Mouse (Mus musculus): ENCODE measurements at regions not wholly inside any gene's neighbourhood (a gene's known extent, or its start where the extent isn't known, plus 50 kb on each side); places are given as distances from the start of the nearest gene placed in this dataset.
"Not testable (repeated sequence)": the region's sequence is repeated elsewhere in the genome, so short reads cannot be mapped to it uniquely, and the experiment has no call there.

DNA sequence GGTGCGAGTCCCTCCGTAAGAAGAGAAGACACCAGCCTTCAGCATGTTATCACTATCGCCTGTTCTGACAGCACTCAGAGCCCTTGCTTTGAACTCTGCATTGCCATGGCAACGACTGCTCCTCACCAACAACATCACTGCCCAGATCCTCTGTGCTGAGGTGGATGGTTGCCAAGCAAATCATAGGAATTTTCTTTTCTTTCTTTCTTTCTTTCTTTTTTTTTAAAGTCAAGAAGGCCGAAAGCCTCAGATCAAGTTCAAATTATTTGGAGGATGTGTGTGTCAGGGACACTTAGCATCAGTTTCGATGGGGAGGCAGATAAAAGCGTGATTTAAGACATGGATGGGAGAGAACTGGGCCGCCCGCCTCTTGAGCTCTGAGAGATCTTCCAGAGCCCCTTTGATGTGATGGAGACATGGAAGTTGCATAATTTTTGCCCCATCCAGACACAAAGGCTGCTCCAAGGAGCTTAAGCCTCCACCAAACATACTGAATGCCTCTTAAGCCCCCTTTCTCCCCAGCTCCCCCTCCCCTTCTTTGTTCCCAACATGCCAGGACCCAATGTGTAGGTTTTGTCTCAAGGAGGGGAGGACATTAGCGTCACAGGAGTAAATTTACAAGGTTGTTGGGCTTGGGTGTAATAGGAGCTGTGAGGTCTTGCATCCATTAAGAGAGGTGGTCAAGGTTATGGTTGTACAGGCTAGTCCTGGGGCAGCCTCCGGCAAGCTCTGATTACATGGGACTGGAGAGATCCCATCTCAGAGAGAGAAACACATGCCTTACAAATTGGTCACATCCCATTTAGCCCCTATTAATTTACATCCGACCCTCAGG lies 167.4 kb upstream of the Npvf start:
- DNase-seq (ENCODE audit: low spot score in 2 of 2), result no peak

DNA sequence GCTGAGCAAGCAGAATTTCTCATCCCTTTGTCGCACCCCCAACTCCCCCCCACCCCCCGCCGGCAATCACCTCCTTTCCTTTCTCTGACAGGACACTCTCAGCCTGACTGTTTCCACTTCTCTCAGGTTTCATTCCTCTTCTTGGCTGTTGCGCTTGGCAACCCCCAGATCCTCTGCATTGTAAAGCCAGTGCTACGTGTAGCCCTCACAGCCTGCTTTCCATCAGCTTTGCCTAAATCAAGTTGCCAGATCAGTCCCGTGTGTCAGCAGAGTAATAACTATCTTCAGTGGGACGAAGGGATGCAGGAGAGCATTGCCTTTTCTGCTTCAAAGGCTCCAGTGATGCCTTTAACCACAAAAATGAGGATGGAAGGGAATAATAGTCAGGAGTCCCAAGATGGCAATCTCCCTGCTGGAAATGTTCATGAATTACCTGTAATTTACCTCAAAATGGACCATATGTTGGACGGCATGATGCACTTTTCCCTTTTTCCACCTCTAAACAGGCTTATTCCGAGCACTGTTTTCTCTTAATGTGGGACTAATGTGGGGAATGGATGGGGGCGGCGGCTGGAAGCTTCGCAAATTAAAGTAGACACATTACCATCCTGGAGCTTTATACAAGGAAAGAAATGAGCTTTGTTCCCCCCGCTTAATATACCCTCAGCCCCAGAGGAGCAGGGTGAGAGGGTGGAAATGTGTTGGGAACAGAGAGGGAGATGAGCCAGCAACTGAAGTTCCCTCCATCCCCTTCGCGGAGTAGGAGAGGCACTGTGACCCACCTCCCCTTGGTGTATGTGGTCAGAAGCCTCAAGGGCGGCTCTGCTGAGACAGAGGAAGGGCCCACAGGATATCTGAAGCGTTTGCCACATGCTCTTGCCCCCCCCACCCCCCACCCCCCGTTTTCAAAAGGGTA lies 168.3 kb upstream of the Npvf start:
- DNase-seq (ENCODE audit: low spot score in 2 of 2), result no peak

DNA sequence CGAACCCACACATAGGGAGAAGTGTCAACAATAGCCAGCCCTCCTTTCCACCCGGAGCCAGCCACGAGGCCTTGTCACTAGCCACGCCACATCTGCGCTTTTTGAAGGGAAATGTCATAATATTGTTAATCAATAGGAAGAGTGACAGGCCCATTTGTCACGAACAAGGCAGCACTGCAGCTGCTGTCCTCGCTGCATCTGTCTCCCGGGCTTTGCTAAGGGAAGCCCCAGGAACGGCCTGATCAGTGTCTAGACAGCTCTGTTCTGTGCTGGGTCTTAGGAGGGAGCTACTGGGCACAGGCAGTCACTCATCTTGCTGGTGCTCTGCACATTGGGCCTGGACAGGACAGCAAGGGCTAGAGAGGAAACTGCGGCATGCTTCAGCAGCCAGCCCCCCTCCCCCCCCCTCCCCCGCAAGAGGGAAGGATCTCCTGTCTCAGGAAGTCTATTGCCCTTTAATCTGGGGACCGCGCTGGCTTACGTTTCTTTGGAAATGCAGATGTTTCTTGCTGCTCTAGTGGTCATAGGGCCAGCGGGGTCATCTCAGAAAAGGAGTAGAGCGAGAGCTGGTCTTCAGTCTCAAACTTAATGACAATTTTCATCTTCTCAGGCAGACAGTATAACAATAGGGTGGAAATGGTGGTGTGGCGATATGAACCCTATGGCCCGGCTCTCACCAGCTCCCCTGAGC lies 169.1 kb upstream of the Npvf start:
- no peak for DNase-seq (ENCODE audit: low spot score in 2 of 2)

DNA sequence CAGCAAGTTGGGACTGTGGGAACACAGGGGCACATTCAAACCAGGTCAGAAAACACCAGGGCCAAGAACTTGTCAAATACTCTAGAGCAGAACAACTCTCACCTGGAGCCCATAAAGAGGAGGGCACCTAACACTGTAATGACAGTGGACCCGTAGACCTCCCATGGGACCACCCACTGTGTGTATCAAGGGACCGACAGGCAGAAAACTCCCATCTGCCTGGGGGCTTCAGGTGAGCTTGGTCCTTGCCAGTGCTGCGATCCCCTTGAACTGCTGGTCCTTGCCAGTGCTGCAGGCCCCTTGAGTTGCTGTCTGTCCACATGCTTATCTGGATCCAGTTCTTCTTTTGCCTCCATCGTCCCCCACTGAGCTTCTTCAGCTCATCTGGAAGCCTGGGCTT lies 170.2 kb upstream of the Npvf start:
- no peak for DNase-seq (ENCODE audit: low spot score in 2 of 2)

DNA sequence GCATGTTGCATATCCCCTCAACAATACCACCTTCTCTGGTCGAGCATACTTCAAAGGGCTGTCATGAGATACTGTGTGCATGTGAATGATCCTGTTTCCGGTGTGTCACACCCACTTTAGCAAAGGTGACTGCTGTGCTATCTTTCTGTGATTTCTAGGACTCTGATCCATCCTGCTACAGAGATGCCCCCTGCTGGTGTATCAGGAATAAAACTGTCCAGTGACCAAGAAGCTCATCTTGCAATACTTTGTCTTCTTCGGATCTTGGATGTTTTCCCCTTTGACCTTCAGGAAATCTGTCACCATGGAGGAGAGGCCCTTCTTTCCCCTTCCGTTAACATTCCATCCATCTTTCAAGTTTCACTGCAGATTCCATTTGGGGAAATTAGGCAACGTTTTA lies 177.5 kb upstream of the Npvf start:
- no peak for DNase-seq (ENCODE audit: low spot score in 2 of 2)

DNA sequence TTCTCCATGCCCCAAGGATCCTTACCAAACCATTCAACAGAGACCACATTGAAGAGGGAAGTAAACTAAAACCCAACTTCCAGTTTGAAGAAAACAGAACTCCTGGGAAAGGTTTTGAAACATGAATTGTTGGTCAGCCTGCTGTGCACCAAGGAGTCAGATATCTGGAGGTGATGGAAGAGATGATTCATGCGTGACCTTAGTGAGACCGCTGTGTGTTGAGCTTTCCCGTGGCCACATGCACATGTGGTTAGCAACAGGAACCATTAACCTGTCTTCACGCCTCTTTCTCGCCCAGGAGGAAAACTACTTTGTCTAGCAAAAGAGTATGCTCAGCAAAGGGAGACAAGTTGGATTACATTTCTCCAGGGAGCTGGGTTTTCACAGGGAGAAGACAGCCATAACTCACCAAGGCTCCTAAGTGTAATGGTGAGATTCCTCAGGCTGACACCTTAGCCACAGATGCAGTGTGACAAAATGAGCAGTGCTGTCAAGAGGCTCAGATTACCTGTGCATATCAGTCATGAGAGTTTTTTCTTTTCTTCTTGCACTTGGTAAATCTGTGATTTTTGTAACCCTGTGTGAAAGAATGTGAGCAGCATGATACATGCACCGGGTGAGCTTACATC lies 181.9 kb upstream of the Npvf start:
- no peak for DNase-seq (ENCODE audit: low spot score in 2 of 2)

DNA sequence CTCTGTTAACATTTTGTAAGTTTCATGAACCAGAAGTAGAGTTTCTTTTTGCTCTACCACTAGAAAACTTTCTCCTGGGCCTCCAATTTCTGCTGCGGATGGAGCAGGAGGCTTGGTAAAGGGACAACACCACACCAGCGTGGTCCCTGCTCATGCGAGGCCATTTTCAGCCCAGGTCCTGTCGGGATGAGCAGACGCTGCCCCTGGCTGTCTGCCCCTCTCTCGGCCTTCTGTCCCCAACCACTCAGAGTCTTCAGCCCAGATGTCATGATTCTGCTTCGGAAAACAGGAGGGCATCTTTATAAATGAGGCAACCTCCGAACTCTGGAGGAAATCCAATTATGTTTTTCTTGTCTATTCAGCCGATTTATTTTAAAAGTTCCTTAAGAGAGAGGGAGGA lies 186.6 kb upstream of the Npvf start:
- DNase-seq (ENCODE audit: low spot score in 2 of 2), result no peak

DNA sequence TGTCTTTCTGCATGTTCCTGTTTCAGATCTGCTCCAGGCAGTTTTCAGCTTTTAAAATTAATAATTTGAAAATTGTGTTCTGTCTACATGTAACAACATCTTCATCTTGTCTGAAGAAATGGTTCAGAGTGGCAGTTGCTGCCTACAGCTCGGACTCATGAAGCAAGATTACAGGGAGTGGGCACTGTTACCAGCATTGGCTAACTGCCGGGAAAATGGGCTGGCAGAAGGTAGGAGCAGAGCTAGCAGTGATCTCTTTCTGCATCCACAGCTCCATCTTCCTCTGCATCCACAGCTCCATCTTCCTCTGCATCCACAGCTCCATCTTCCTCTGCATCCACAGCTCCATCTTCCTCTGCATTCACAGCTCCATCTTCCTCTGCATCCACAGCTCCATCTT lies 191.0 kb upstream of the Npvf start:
- not testable (repeated sequence) for DNase-seq (ENCODE audit: low spot score in 2 of 2)

DNA sequence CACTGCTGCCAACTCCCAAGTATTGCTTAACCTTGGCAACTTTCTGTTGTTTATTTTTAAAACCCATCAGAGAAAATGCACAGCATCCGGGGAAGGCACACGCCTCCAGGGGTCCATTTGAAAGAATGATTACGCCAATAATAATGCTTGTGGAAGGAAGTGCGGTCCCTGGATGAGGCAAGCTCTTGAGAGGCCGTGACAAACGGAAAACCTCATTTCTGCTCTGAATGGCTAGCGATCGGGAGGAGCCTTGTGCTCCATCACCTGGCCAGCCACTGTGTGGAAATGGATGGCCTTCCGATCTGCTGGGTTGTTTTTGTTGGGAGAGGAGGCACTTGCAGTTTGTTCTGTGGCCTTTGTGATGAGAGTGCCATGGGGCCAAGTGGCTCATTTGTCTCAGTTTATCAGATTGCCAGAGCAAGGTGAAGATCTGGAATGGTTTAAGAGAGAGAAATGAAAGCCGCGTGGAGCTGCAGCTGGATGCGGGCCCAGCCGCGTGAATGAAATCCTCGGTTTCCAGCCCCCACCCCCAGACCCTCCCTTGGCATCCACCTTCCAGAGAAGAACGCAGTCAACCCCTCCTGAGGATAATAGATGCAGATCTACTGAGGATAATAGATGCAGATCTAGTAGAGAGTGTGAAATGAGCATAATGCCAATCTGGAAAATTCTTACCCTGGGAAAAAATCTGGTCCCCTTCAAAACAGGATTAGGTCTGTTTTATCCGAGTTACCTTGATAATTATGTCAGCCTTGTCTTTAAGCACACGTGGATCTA lies 192.7 kb upstream of the Npvf start:
- DNase-seq (ENCODE audit: low spot score in 2 of 2), result no peak

DNA sequence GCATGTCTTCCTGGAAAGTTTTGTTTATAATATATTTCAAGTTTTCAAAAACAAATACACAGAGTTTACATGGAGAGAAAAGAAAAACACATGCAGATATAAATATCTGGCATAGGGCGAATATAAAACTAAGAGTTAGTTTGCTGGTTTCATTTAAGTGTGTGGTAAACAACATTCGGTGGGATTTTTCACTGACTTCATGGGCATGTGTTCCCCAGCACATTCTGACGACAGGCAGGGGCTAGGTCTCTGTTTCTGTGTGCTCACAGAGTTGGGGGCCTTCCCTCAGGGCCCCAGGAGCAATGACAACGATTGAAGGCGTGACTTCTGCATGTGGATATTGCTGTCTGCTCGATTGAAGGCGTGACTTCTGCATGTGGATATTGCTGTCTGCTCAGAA lies 193.3 kb upstream of the Npvf start:
- DNase-seq (ENCODE audit: low spot score in 2 of 2), result no peak

DNA sequence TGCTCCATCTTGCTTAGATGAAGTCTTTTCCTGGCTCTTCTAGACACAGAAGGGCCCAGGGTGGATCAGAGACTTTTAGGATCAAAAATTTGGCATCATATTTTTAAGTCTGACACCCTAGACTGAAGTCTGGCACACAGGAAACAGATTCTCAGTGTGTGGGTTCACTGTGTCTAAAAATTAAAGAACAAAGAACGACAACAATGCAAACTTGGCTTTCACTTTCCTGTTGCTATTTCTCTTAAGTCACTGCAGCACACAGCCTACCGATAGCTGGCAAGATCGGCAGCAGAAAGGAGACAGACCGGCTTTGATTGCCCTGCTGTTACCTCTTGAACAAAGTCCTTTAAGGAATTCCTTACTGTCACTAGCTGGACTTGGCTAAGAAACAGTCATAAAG lies 204.9 kb upstream of the Npvf start:
- DNase-seq (ENCODE audit: low spot score in 2 of 2), result no peak

DNA sequence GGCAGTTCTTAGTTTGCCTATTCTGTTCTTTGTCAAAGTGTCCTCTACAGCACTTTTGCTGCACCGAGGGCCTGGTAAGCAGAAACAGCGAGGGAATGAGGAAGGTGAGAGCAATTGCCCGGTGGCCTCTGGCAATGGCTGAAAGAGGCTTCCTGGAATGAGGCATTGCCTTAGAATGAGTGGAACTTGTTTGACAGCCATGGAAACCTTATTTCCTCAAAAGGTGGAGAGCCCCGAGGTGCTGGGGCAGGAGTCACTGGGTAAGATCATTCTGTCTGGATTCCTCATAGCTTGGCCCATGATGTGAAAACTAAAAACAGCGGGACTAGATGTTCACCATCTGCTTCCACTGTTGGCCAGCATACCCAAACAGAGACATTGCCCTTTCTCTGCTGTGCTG lies 223.8 kb upstream of the Npvf start:
- no peak for DNase-seq (ENCODE audit: low spot score in 2 of 2)

DNA sequence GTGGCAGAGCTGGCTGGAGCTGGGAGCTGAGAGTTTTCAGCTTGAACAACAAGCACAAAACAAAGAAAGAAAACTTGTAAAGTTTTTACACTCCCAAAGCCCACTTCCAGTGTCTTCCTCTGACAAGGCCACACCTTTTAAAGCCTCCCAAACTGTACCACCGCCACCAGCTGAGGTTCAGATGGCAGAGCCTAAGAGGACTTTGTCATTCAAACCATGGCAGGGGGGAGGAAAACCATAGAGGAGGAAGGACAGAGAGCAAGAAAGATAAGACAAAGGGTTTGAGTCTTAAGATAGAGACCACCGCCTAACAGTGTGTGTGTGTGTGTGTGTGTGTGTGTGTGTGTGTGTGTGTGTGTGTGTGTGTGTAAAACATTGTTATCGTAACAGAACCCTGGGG lies 228.1 kb upstream of the Npvf start:
- no peak for DNase-seq (ENCODE audit: low spot score in 2 of 2)

DNA sequence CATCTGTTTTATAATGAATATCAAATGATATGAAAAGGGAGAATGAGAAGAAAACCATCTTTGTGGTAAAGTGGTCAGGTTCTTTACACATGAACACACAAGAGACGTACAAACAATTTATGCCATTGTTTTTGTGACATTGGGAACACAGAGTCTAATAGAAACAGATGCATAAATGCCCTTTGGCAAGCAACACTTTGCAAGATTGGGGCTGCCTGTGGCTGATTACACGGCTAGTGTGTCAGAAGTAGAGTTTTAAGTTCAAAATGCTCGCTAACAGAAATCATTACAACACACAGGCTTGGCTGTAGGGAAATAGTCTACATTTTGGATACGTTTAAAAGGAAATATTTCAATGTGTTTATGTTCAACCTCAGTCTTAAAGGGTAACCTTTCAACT lies 228.5 kb upstream of the Npvf start:
- DNase-seq (ENCODE audit: low spot score in 2 of 2), result no peak

DNA sequence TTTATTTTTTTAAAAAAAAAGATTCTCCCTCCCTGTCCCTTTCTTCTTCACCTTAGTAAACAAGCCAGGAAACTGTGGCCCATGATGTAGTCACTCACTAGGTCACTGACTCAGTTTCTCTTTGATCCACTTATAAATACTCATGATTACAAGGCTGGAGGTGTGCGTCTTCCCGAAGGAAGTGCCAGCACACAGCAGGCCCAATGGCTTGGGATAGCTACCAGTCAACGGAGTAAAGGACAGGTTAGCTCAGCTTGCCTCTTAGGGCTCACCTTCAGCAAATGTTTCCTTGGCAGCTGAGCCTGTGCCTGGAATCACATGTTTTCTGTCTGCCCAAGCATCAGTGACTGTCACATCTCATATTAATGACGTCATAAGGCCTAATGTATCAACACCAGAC lies 230.8 kb upstream of the Npvf start:
- DNase-seq (ENCODE audit: low spot score in 2 of 2), result no peak

DNA sequence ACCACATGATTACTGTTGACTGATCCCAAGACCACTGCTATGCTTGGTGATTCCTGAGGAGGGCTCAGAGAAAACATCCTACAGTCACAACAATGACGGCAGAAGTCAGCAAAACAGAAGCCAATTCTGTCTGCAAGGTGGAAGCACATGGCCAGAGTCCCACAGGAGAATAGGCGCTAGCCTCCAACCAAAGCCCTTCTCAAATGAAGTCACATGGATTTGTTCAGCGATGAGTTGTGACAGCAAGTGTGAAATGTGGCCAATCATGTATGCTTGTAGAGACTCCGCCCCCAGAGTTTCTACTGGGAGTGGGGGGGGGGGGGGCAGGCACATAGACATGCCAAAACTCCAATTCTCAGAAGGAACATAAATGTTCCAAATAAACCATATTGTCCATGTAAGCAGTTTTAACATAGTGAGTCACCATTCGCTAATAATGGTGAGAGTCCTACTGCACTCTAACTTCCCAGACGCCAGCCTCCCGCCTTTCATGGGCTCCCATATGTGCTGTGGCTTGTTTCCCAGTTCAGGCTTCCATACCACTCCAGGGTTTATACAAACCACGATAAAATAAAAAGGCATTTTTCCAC lies 231.6 kb upstream of the Npvf start:
- no peak for DNase-seq (ENCODE audit: low spot score in 2 of 2)

DNA sequence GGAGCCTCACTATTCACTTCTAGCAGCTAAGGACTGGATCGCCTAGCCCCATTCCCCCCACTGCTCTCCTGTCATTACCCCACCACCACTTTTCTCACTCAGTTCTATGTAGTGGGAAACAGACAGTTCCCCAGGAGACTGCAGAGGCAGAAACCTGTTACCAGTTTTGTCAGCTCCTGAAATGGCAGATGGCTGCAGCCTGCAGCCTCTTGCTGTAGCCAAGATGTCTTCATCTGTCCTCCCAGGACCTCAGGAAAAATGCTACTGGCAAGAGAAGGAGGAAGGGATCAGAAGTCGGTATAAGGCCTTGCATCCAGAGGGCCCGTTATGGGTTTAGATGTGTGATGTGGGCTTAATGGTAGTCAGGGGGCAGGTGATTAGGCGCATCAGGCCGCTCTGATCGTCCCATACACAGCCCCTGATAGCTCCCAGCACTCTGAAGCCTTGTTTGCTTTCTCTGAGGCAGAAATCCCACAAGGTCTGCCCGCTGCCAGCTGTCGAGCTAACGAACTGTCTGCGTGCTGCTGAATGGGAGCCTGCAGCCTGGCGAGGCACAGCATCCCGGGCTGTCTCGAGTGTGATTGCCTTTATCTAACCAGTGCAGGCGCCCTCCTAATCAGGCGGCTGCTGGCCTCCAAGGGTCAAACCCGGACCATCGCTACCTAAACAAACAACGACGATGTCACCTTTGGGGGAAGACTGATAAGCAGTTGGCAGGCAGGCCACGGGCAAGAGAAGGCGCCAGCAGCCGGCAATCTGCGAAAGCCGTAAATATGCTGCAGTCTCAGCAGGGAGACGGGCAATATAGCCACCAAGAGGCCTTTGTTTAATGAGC lies 236.3 kb upstream of the Npvf start:
- peak; percentile 17 to 29 for DNase-seq (ENCODE audit: low spot score in 2 of 2)

DNA sequence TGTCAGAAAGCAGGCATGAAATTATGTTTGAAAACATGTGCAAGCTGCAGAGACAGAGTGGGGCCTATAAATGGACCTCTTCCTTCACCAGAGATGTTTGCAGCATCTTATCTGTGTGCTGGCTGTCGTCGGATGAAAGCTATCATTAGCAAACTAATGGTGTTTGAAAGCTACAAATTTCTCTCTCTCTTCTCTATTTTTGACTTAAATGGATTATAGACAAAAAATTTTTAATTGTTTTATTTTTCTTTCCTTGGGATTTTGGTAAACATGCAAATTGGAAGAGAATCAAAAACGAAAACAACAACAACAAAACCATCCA lies 236.9 kb upstream of the Npvf start:
- DNase-seq (ENCODE audit: low spot score in 2 of 2), result no peak

DNA sequence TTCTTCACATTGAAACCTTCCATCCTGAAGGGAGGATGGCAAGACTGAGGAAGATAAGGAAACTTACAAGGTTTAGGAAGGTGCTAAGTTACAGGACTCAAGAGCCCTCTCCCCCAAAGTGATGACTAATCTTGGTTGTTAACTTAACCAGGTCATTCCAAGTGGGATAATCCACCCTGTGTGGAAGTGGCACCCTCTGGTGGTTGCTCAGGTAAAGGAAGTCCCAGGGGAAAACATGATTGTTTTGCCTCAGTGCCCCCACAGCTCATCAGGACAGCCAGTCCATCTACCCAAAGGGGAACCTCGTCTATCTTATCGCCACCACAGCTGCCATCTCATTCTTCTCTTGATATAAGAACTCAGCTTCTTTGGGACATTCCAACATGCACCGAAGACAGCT lies 244.6 kb upstream of the Npvf start:
- no peak for DNase-seq (ENCODE audit: low spot score in 2 of 2)
